Mouse (Mus musculus) thymus, adult 2 months (tissue): ENCODE results near the gene Rad51d.
"Not testable (repeated sequence)": the region's sequence is repeated elsewhere in the genome, so short reads cannot be mapped to it uniquely, and the experiment has no call there.

Experiments
- CTCF ChIP-seq: fragments of 200-500 bp; IDR thresholded peaks from 2 replicates; pipeline ENCODE4 v1.5.1; 2012; ENCODE audit warnings: mild to moderate bottlenecking, control low read depth, low read length, moderate library complexity, borderline replicate concordance; ENCODE audit not compliant: control insufficient read depth, poor library complexity, insufficient read depth; ENCODE audit errors: extremely low read depth
- POLR2A ChIP-seq: fragments of 200-500 bp; IDR thresholded peaks from 2 replicates; pipeline ENCODE4 v1.6.1; 2012; ENCODE audit warnings: mild to moderate bottlenecking, low read length, control low read depth, moderate library complexity; ENCODE audit not compliant: control insufficient read depth, poor library complexity, insufficient read depth; ENCODE audit errors: extremely low read depth

GRCm38 (mm10) chr11:82923910-82924309, 33.5 kb upstream of the Rad51d start:
- not testable (repeated sequence) for TF ChIP-seq CTCF, POLR2A
